46 mouse cellular contexts compared by ENCODE assay signal in genomic region chr5:114264791-114265190, GRCm38 (mm10). TPM values are rescaled to one million over a fixed set of nuclear protein-coding genes. Genes with fewer than 3 reads are reported as not detected.
"Had no signal": no experiment of that assay in that cellular context is flagged by ENCODE, and none has a peak within 500 bp of the region (broad histone marks: within the 10 kb centered on the region; RNA-seq: fewer than 3 reads in every experiment).

No protein-coding gene starts in this region.

- H3K9ac ChIP-seq: heart, embryonic 12.5 days; heart, embryonic 13.5 days; heart, embryonic 15.5 days; hindbrain, embryonic 14.5 days; hindbrain, embryonic 15.5 days; intestine, embryonic 15.5 days; kidney, embryonic 15.5 days had no signal

- H3K36me3 ChIP-seq: heart, embryonic 10.5 days; heart, embryonic 12.5 days; heart, embryonic 13.5 days; heart, embryonic 15.5 days; hindbrain, embryonic 13.5 days; hindbrain, embryonic 15.5 days; intestine, embryonic 15.5 days; kidney, embryonic 15.5 days had no signal

- H3K4me1 ChIP-seq: heart, embryonic 12.5 days; heart, embryonic 13.5 days; heart, embryonic 15.5 days had no signal

- ATAC-seq: inflammation-experienced regulatory T-cells, adult 6 months; intestine, embryonic 15.5 days; intestine, embryonic 16.5 days; intestine, postnatal 0 days had no signal

- H3K27ac ChIP-seq: heart, embryonic 10.5 days; heart, embryonic 13.5 days; heart, embryonic 15.5 days; hindbrain, embryonic 13.5 days; hindbrain, embryonic 14.5 days; hindbrain, embryonic 15.5 days; hindbrain, postnatal 0 days; intestine, embryonic 15.5 days; kidney, embryonic 15.5 days; kidney, postnatal 0 days; layer of hippocampus, adult 2 months; left cerebral cortex, adult 2 months had no signal

- DNase-seq: heart, postnatal 10 days; heart, postnatal 14 days; heart, postnatal 36 days; heart, postnatal 4 days; kidney, adult 11 months; kidney, adult 18-20 months; kidney, adult 2 months; kidney, adult 8-10 months; kidney, adult 9 months; kidney, postnatal 10 days; kidney, postnatal 14 days; kidney, postnatal 25 days; kidney, postnatal 36 days; kidney, postnatal 4 days; layer of hippocampus, adult 9-11 months; layer of hippocampus, postnatal 36 days had no signal

- H3K9me3 ChIP-seq: heart, embryonic 10.5 days; heart, embryonic 12.5 days; heart, embryonic 13.5 days; heart, embryonic 15.5 days; hindbrain, embryonic 13.5 days; hindbrain, embryonic 15.5 days; intestine, embryonic 15.5 days; kidney, embryonic 15.5 days had no signal

- H3K4me2 ChIP-seq: heart, embryonic 11.5 days; heart, embryonic 12.5 days; heart, embryonic 13.5 days; heart, embryonic 15.5 days; hindbrain, embryonic 13.5 days; hindbrain, embryonic 14.5 days; hindbrain, embryonic 15.5 days; intestine, embryonic 15.5 days; kidney, embryonic 15.5 days had no signal

- H3K4me3 ChIP-seq: heart, embryonic 10.5 days; heart, embryonic 12.5 days; heart, embryonic 13.5 days; heart, embryonic 15.5 days; hindbrain, embryonic 13.5 days; hindbrain, embryonic 15.5 days; intestine, embryonic 15.5 days; kidney, embryonic 15.5 days; layer of hippocampus, adult 2 months; left cerebral cortex, adult 2 months had no signal

RNA-seq across cellular contexts. Expression of gene Foxn4, which starts 8.8 kb away (rescaled TPM):
- total RNA-seq: heart, postnatal 10 days; heart, postnatal 14 days; heart, postnatal 25 days; heart, postnatal 36 days; heart, postnatal 4 days; hematopoietic stem cell, adult 5-6 weeks; layer of hippocampus, adult 18-20 months; layer of hippocampus, adult 2 months; layer of hippocampus, adult 8-10 months; layer of hippocampus, postnatal 10 days; layer of hippocampus, postnatal 25 days; layer of hippocampus, postnatal 36 days; left cerebral cortex, adult 18-20 months; left cerebral cortex, adult 2 months; left cerebral cortex, adult 8-10 months had no signal
- polyA plus RNA-seq: heart, embryonic 10.5 days; heart, embryonic 11.5 days; heart, embryonic 12.5 days; heart, embryonic 13.5 days; heart, embryonic 14.5 days; heart, postnatal 0 days; inflammation-experienced regulatory T-cells, adult 6 months; intestine, embryonic 14.5 days; intestine, embryonic 15.5 days; intestine, embryonic 16.5 days; intestine, postnatal 0 days; kidney, adult 2 months; kidney, embryonic 14.5 days; kidney, embryonic 15.5 days; kidney, postnatal 0 days; large intestine, adult 2 months had no signal

RNA-seq across cellular contexts. Expression of gene Myo1h, which starts 24.2 kb away (rescaled TPM):
- total RNA-seq: heart, postnatal 25 days; hindbrain, postnatal 0 days had no signal
